Mouse (Mus musculus) lung, adult 2 months (tissue): ENCODE results near the gene Vps8.

Experiments used
- CTCF ChIP-seq: fragments of 200-500 bp; IDR thresholded peaks from 2 replicates; pipeline ENCODE4 v1.5.1; 2011; ENCODE audit warnings: mild to moderate bottlenecking, low read length, control low read depth; ENCODE audit not compliant: insufficient read depth
- POLR2A ChIP-seq: fragments of 200-500 bp; IDR thresholded peaks from 2 replicates; pipeline ENCODE4 v1.6.1; 2011; ENCODE audit warnings: low read depth, mild to moderate bottlenecking, control low read depth, low read length, borderline replicate concordance; ENCODE audit errors: extremely low read depth

DNA sequence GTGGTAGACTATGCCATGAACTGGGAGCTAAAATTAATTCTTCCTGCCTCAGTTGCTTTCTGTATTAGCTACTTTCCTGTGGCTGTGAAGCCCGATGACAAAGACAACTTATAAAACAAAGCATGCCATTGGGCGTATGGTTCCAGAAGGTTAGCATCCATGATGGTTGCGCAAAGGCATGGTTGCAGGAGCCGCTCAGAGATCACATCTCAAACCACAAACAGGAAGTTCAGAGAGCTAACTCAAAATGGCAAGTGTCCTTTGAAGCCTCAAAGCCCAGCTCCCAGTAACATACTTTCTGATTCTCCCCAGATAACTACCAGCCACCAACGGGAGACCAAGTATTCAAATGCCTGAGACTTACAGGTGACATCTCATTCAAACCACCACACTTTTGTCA is 266.2 kb downstream of the Vps8 start:
- TF ChIP-seq CTCF (no peak), POLR2A (no peak)
